In genomic region chr5:142920311-142921073, GRCm38 (mm10) we compare ENCODE assay signal across 8 mouse cellular contexts. TPM values are rescaled to one million over a fixed set of nuclear protein-coding genes. Genes with fewer than 3 reads are reported as not detected.
DNase-seq lines count a peak whose midpoint lies in the region; ATAC-seq lines count a peak whose summit lies in the region.

No protein-coding gene starts in this region.

- DNase-seq in ovary, adult 18-20 months (ENCODE audit: low spot score), result peak; percentile 62
- no peak for DNase-seq in ovary, postnatal 14 days (ENCODE audit: low spot score)
- DNase-seq in embryonic facial prominence, embryonic 14.5 days (ENCODE audit: low spot score), result peak; percentile 80
- DNase-seq in heart, postnatal 36 days, result peak; percentile 79 to 81
- DNase-seq in liver, embryonic 13.5 days, result peak; percentile 94
- peak; percentile 69 to 76 for DNase-seq in spleen, adult 18-20 months
- no peak for DNase-seq in cerebellum, adult 11 months
- DNase-seq in frontal cortex, adult 2 months (ENCODE audit: extremely low spot score in 1 of 2, low spot score in 1 of 2), result no peak

- intact Hi-C loops in heart, postnatal 36 days (cut with DNase I), result no loop called here

- peak; percentile 78 for ATAC-seq in embryonic facial prominence, embryonic 14.5 days (ENCODE audit: low read depth)
- peak; percentile 100 for ATAC-seq in liver, embryonic 13.5 days (ENCODE audit: low read depth)

- no peak overlapping the region for H3K4me3 ChIP-seq in embryonic facial prominence, embryonic 14.5 days (ENCODE audit: low read depth, low read length)
- peak overlapping the region; percentile 40 for H3K4me3 ChIP-seq in liver, embryonic 13.5 days (replicated peaks)

- peaks cover 8% of the 10 kb centered on the region for H3K4me1 ChIP-seq in embryonic facial prominence, embryonic 14.5 days (ENCODE audit: control insufficient read depth, insufficient read depth, low read length)
- H3K4me1 ChIP-seq in liver, embryonic 13.5 days (replicated peaks), result peaks cover 62% of the 10 kb centered on the region

- 43% methylated on average over 8 of the region's 8 CpGs for WGBS in embryonic facial prominence, embryonic 14.5 days
- WGBS in liver, embryonic 13.5 days (ENCODE audit: insufficient replicate concordance), result 12% methylated on average over 8 of the region's 8 CpGs

- H3K36me3 ChIP-seq in embryonic facial prominence, embryonic 14.5 days (ENCODE audit: control insufficient read depth, insufficient read depth, low read length), result no peaks in the 10 kb centered on the region
- no peaks in the 10 kb centered on the region for H3K36me3 ChIP-seq in liver, embryonic 13.5 days

- no peak overlapping the region for H3K27ac ChIP-seq in embryonic facial prominence, embryonic 14.5 days (replicated peaks; ENCODE audit: low read depth, low read length)
- H3K27ac ChIP-seq in liver, embryonic 13.5 days, result peak overlapping the region; percentile 100

- H3K4me2 ChIP-seq in embryonic facial prominence, embryonic 14.5 days (ENCODE audit: low read depth, low read length), result no peak overlapping the region
- peak overlapping the region; percentile 69 for H3K4me2 ChIP-seq in liver, embryonic 13.5 days

- H3K9me3 ChIP-seq in embryonic facial prominence, embryonic 14.5 days (ENCODE audit: control insufficient read depth, low read length), result no peaks in the 10 kb centered on the region
- no peaks in the 10 kb centered on the region for H3K9me3 ChIP-seq in liver, embryonic 13.5 days (replicated peaks)

- H3K27me3 ChIP-seq in embryonic facial prominence, embryonic 14.5 days (replicated peaks; ENCODE audit: control insufficient read depth, insufficient read depth, low read length), result no peaks in the 10 kb centered on the region
- H3K27me3 ChIP-seq in liver, embryonic 13.5 days, result no peaks in the 10 kb centered on the region

- H3K9ac ChIP-seq in embryonic facial prominence, embryonic 14.5 days (ENCODE audit: low read depth, low read length), result no peak overlapping the region
- peak overlapping the region; percentile 69 for H3K9ac ChIP-seq in liver, embryonic 13.5 days

RNA-seq across cellular contexts. Expression of gene Actb, which starts 13.9 kb away (rescaled TPM):
- polyA plus RNA-seq in embryonic facial prominence, embryonic 14.5 days (2014; fragmentation: Nextera tagmentation; extraction: Ambion mirVana), result 12,527 and 12,883 TPM in 2 replicates
- 100 to 1,000 TPM; 707 to 812 TPM for total RNA-seq in heart, postnatal 36 days (2021)
- 8,250 and 9,425 TPM in 2 replicates for polyA plus RNA-seq in liver, embryonic 13.5 days (2015; fragmentation: Nextera tagmentation; extraction: Ambion mirVana)
- polyA plus RNA-seq in frontal cortex, adult 2 months (2012; rRNA removed), result 2,513 and 2,530 TPM in 2 replicates

RNA-seq across cellular contexts. Expression of gene Fbxl18, which starts 25.3 kb away (rescaled TPM):
- 9.2 and 9.4 TPM in 2 replicates for polyA plus RNA-seq in embryonic facial prominence, embryonic 14.5 days (2014; fragmentation: Nextera tagmentation; extraction: Ambion mirVana)
- 1 to 10 TPM; 5.3 to 6.5 TPM for total RNA-seq in heart, postnatal 36 days (2021)
- polyA plus RNA-seq in liver, embryonic 13.5 days (2015; fragmentation: Nextera tagmentation; extraction: Ambion mirVana), result 3.7 and 4.2 TPM in 2 replicates
- polyA plus RNA-seq in frontal cortex, adult 2 months (2012; rRNA removed), result 20.2 and 22.4 TPM in 2 replicates

RNA-seq across cellular contexts. Expression of gene Fscn1, which starts 39.7 kb away (rescaled TPM):
- polyA plus RNA-seq in embryonic facial prominence, embryonic 14.5 days (2014; fragmentation: Nextera tagmentation; extraction: Ambion mirVana), result 338 and 413 TPM in 2 replicates
- 10 to 100 TPM; 26.5 to 37.6 TPM for total RNA-seq in heart, postnatal 36 days (2021)
- polyA plus RNA-seq in liver, embryonic 13.5 days (2015; fragmentation: Nextera tagmentation; extraction: Ambion mirVana), result 29.5 and 38.3 TPM in 2 replicates
- 304 and 315 TPM in 2 replicates for polyA plus RNA-seq in frontal cortex, adult 2 months (2012; rRNA removed)

Comparison
In these comparisons a context has a peak if more than half of its experiments do, and no peak if none do; other contexts are left out.
1. DNase-seq: peak in ovary, adult 18-20 months (single experiment), embryonic facial prominence, embryonic 14.5 days (single experiment), heart, postnatal 36 days (2 of 2), liver, embryonic 13.5 days (single experiment) and spleen, adult 18-20 months (2 of 2); none in ovary, postnatal 14 days (single experiment), cerebellum, adult 11 months (single experiment) and frontal cortex, adult 2 months (0 of 2).